Mouse (Mus musculus) lung, postnatal 0 days (tissue): Measurements from ENCODE around the gene Sumf1.

Source experiments
- CTCF ChIP-seq: IDR thresholded peaks from 2 replicates; pipeline ENCODE4 v1.5.1; 2016; ENCODE audit warnings: antibody characterized with exemption, mild to moderate bottlenecking
- EP300 ChIP-seq: IDR thresholded peaks from 2 replicates; pipeline ENCODE4 v1.6.1; 2016; ENCODE audit warnings: antibody characterized with exemption, mild to moderate bottlenecking, control low read depth

GRCm38 (mm10) chr6:108098846-108099217 lies 86.5 kb downstream of the Sumf1 start:
- TF ChIP-seq CTCF: no peak
- TF ChIP-seq EP300: no peak
